Mouse (Mus musculus) spleen, adult 2 months (tissue): ENCODE data around the gene Serpina5.

ENCODE experiments used
- CTCF ChIP-seq: fragments of 200-500 bp; IDR thresholded peaks from 2 replicates; pipeline ENCODE4 v1.5.1; 2011; ENCODE audit warnings: mild to moderate bottlenecking, inconsistent platforms; ENCODE audit not compliant: insufficient read depth, insufficient read length, insufficient replicate concordance; ENCODE audit errors: extremely low read depth
- POLR2A ChIP-seq: fragments of 200-500 bp; IDR thresholded peaks from 2 replicates; pipeline ENCODE4 v1.6.1; 2011; ENCODE audit warnings: low read depth, low read length, inconsistent platforms

GRCm38 (mm10) chr12:104142427-104142826 is 41.5 kb downstream of the Serpina5 start:
- no peak for TF ChIP-seq CTCF
- TF ChIP-seq POLR2A = no peak
